Mouse (Mus musculus): ENCODE measurements at regions not wholly inside any gene's neighbourhood (a gene's known extent, or its start where the extent isn't known, plus 50 kb on each side); places are given as distances from the start of the nearest gene placed in this dataset.

DNA sequence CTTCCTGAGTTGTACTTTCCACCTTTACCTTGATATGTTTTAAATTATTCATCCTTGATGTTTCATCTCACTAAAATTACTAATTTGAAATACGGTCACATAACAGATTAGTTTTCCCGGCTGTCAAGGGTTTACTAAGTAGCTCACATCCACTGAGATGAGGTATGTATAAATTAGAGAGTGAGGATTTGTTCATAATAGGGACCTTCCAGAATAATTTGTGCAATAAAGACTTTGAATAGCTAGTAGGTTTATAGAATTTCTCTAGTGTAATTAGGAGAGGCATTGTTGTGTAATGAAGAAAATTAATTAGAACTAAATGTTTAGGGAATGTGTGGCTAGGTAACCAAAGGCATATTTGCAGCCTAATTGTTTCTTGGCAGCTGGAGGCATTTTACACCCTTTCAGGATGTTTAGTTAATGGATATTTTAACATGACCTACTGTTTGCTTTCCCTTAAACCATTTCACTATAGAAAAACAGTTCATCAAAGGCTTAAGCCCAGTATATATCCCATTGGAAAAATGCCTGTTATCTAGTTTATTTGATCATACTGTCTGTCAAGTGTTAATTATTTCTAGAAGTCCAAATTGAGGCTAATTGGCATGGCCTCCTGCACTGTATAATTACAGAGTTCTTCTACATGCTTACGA, 70.8 kb downstream of the Mat2b start:
- DNase-seq, result no peak

DNA sequence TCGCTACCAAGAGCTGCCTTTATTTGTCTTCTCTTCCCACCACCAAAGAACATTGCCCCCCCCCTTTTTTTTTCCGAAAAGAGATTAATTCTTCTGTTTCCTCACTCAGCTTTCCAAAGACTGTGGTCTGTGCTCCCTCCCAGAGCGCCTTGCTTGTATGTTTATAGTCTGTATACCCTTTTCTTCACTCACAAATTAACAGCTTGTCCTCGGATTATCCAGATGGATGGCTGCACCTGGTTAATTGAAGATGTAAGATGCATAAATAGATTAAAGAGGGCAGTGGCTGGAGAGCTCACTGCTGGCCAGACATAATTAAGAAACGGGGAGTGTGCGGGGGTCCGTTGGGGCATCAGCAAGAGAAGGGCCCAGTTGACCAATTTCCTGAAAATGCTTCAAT, 75.0 kb downstream of the Mat2b start:
- no peak for DNase-seq

DNA sequence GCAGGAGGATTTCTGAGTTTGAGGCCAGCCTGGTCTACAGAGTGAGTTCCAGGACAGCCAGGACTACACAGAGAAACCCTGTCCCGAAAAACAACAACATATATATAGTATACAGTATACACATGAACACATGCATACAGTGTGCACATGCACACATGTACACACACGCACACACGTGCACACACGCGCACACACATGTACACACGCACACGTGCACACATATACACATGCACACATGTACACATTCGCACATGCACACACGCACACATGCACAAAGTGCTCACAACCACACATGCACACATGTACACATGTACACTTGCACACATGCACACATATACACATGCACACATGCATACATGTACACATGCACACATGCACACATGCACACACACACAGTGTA, 92.0 kb downstream of the Mat2b start:
- no peak for DNase-seq

DNA sequence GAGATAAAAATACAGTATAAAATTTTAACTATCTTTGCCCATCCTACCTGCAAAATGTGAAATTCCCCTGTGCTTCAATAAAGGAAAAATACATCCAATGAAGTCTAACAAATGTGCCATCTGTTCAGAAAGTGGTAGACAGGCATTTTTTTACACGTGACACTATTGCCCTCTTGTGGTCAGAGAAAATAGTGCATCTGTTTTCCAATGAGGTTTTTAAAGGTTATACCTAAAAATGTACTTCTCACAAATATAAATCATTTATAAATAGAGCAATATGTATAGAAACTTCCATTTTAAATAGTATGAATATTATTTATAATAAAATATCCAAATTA, 93.5 kb downstream of the Mat2b start:
- no peak for DNase-seq

DNA sequence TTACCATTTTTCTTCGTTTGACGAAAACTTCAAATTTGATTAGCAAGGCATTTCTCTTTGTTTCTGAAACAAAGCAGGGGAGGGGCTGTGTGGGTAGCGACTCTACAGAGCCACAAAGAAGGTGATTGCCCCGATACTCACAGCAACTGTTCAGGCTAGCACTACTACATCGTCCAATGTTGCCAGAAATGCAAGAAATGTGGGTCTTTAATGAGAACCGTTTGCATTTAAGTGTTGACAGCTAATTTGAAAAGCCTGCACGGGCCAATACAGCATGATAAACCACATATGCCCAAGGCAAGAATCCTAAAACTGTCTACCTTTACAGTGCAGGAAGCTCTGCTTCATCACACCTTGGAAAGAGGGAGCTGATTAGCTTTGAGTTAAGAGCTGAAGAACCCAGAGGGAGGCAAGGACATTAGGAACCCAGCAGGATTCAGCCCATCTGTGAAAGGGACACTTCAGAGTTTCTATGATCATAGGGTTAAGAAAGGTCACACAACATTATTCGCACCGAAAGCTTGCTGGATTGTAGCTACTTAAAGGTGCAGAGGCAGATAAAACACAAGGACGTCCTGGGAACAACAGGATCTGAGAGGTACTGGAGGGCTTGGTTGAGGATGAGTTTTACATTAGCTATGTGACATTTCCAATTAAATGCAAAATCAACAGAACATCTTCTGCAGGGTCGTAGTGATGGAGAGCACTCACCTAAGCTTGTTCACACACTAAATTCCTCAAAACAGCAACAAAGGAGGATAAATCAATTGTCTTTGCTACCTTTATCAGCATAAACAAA, 94.0 kb downstream of the Mat2b start:
- no peak for DNase-seq

DNA sequence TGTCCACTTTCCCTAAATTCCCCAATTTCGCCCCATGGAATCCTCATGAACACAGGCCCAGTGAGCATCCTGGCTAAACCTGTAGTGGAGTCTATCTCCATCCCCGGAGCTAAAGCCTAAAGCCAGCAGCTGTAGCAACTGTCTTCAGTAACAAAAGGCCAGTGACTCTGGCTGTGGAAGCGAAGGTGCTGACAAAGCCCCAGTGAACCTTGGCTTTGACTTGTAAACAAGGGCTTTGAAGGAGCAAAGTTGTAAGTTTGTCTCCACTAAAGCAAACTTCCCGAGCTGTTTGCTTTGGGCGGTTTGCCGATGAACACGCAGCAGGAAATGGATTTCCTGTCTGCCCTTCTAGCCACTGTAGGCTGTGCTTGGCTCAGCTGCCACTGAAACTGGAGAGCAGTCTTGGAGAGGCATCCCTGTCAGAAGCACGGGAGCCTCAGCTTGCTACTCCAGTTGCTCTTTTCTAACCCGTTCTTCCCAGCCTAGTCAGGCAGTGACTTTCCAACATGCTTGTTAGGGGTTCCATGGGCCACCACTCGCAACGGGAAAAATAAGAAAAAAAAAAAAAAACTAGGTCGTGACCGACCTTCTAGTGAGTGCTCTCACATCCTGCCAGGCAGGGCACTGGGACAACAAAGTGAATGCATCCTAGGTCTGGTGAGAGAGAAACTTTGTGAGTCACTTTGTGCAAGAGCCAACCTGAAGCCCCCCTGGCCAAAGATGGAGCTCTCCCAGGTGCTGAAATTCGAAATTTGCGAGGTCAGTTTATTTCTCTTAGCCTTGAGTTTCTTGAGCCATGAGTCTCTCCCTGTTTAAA, 94.8 kb downstream of the Mat2b start:
- peak; percentile 26 for DNase-seq

DNA sequence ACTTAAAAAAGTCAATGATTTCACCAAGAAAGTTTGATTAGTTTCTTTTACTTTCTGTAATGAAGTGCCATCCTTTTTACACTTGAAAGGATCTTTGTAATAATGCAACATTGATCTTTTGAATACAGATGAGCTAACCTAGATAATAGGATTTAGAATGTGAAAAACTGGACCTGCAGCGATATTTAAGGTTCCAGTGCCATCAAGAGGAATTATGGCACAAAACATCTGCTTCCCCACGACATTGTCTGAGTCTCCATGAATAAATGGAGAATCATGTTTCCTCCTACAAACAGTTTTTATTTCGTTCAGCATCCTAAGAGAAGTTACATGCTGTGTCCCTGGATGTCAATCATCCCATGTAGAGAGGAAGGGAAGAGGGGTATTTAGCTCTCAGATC, 98.7 kb downstream of the Mat2b start:
- DNase-seq, result no peak

DNA sequence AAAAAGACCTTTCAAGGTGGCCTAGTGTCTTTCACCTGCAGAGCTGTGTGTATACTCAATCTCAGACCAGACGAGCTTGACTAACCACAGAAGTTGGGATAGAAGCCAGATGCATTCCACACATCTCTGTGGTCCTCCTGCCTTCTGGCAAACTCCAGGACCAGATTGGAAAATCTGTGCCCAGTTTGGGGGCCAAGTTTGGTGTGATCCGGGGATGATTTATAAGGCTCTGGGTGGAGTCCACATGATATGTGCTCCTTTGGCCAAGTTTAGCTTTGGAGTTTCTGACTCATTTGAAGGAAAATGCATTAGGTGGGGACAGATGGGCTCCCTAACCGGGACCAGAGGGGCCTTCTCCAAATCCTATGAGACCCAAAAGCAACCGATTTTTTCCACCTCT, 102.9 kb downstream of the Mat2b start:
- DNase-seq, result no peak

DNA sequence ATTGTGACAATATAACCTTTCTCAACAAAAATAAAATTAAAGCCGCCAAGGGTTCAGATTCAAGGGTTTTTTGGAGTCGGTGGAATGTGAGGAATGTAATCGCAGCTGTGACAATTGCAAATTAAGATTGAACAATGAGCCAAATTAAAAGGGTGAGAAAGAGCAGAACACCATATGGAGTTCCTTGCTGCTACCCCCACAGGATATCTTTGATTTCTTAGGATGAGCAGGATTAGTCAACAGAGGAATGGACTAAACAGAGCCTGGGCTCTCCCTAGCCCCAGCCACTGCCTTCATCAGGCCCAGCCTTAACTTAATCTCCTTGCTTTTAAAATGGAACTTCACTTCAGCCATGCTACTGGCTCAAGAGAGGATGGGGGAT, 121.3 kb downstream of the Mat2b start:
- no peak for DNase-seq

DNA sequence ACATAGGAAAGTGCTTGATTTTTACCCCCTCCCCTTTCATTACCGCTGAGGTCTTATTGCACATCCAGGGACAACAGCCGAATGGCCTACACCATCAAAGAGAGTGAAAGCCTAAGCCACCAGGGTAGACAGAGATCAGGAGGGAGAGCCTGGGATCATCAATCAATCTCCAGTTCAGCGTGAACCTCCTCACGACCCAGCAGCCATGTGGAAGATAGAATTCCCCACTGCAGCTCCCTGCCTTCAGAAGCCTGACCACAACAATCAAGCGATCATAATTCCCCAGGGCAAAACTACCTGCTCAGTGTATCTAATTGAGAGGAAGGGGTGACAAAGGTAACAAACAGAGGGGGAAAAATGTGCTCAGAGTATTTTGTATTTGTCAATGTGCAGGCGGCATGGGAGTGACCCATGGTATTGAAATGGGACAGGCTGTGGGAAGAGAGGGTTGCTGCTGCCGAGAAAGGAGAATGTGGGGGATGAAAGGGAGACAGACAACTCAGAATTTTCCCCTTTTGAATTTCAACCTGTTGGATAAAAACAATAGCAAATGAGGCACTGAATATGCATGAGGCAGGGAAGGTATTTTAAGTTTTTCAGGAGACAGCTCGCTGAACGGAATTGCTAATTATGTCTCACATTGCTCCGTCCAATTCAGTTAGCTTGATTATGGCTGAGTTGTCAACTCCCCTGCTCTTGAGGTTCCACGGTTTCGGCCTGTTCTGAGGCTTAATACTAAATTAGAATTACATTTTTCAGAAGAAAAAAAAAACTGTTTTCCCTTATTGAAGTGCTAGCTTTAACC, 121.8 kb downstream of the Mat2b start:
- DNase-seq, result no peak

DNA sequence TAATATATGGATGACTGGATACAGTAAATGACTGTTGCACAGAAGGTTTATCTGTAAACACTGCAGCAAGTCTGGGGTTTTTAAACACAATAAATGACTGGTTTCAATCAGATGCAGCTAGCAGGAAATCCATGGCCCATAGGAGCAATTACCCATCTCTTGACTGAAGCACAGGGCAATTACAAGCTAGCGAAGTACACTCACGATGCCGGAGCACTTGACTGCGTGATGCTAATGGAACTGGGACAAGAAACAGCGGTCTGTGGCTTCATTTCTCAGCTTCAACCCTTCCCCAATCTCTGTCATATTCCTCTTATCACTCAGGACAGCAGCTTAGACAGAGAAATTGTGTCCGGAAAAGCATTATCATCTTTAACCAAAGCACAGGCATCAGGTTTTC, 132.1 kb downstream of the Mat2b start:
- DNase-seq, result no peak

DNA sequence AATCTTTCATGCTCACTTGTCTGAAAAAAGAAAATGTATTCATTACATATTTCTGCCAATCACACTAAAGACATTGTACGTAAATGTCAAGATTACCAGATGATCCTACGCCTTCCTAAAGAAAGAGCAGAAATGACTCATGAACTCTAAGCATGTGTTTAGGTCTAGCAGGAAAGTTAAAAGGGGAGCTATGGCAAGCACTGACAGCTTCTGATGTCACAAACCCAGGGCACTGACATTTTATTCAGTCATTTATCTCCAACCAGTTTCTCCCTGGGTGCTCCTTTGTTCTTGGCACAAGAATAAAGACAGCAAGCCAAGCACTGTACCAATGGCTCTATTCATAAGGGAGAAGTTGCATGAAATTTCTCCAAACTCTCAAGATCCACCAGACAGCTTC, 133.0 kb downstream of the Mat2b start:
- no peak for DNase-seq

DNA sequence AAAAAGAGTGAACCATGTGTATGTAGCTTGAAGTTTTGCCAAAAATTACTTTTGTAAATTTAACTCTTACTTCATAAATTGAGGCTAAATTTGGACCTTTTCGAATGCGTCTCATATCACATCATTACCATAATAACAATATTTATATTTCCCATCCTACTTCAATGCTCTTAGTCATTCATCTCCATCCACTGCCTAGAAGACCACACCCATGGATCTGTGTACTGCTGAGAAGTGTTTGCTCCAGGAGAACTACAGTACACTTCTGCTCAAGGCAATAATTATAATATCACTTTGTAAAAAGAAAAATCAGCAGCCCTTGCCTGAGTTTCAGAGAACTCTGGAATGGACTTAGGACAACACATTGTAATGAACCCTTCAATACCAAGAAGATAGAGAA, 133.6 kb downstream of the Mat2b start:
- no peak for DNase-seq

DNA sequence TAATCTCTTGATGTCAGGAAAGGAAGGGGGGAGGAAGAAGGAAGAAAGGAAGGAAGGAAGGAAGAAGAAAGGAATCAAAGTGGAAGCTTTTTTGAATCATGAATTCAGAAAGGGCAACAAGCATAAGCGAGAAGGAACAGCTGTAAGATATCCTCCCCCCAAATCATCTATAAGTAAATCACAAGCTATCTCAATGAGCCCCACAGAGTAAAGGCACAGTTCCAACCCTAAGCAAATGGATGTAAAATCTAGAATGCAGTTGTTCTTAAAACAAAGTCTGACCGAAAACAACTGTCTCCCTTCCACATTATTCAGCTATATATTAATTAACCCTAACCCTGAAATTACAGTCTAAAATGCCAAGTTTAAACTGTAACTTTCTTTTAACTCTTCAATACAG, 136.5 kb downstream of the Mat2b start:
- DNase-seq, result no peak

DNA sequence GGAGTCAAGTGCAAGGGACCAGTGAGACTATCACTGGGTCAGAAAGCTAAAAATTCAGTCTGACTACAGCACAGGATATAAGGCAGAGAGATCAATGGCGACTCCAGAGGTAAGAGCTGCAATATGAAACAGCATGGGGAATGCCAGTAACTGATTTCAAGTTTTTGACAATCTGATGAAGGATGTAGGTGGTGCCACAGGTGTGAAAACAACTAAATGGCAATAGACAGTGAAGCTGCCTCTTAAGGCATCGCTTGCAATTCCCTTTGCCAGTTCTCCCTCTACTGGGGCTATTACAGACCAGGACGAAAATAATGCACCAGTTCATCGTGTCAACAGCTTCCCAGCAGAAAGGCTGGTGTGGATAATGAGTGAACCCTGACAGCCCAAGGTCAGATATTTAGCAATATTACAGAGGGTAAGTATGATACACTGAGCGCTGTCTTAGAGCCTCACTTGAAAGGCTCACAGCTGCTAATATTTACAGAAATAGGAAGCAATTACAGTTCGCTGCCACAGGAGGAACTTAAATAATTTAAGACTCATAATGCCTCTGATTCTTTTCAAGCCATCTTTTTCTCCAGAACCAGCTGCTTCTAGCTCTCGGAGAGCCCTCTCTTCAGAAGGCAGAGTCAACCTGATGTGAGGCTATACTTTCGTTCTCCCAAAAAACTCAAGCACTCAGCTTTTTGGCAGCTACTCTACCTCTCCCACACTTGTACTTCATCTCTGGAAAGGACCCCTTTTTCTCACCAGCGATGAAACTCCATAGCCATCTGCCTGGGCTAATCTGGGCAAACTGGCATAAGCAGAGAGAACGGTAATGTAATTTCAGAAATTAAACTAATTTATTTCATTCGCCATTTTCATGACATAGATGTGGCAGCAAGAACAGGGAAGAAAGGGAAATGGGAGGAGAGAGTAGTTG, 139.9 kb downstream of the Mat2b start:
- no peak for DNase-seq

DNA sequence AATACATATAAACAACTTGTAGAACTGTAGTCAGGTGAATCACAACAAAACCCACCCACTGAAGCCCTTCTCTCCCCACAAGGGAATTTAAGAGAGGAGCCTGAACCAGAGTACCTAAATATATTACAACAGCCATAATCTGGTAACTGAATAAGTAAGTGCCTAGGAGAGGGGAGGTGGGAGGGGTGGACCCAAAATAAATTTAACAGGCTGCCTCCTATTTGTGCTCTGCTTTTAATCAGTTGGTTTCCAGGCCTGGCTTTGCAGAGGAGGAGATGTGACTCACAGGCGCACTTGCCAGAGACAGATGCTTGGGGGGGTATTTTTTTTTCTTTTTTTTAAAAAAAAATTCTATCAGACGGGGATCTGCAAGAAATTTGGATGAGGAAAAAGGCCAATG, 142.9 kb downstream of the Mat2b start:
- DNase-seq, result no peak

DNA sequence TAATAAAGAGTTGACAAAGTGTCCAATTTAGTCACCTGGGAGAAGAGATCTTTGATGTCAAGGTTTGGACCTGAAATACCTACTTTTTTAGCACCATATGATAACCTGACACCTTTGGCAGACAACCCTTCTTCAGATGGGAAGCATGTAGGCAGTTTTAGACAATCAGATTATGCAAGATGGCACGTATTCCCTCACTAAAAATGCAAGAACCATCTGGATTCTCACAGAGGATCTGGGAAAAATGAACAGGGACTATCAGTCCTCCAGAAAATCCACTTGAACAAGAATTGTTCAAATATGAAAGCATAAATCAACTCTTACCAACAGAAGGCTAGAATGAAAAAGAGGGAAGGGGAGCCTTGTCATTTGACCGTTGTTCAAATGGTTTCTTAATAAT, 148.4 kb downstream of the Mat2b start:
- DNase-seq, result no peak

DNA sequence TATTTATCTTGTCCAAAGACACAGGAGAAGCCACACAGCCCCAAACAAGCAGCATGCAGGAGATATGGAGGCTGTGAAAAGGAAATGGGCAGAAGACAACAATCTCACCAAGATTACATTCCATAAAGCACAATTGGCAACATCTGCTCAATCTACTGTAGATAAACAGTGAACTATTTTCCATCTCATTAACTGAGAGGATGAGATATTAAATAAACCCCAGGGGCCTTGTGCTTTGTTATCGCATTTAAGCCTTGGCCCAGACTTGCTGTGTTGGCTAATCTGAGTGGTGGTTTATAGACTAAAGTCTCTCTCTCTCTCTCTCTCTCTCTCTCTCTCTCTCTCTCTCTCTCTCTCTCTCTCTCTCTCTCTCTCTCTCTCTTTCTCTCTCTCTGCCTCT, 149.5 kb downstream of the Mat2b start:
- no peak for DNase-seq

DNA sequence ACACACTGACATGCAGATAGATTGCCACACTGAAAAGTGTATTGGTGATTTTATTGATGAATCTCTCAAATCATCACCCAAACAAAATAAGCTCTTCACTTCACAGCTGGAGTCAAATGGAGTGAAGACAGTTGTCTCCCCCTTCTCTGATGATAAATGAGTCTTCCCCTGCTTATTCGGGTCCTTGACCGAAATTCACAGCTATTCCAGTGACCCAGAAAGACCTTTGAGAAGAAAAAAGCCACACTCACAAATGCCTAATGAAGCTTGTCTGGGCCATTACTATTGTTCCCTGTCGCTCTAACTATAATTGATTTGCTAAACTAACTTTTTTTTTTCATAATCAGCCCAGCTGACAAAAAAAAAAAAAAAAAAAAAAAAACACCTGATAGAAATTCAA, 154.8 kb downstream of the Mat2b start:
- no peak for DNase-seq

DNA sequence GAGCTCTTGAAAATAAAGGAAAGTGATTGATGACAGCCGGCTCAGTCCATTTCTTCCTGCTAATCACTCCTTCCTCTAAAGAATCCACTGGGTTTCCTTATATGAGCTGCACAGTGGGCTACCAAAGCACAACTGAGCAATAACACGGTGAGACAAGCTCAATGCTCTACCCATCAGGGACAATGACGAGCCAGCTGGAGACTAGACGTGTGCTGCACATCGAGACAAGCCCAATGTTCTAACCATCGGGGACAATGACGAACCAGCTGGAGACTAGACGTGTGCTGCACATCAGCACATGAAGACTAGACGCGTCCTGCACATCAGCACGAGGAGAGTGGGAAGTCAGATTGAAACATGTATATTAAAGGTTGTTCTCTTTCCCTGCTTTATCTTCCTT, 155.2 kb downstream of the Mat2b start:
- no peak for DNase-seq

DNA sequence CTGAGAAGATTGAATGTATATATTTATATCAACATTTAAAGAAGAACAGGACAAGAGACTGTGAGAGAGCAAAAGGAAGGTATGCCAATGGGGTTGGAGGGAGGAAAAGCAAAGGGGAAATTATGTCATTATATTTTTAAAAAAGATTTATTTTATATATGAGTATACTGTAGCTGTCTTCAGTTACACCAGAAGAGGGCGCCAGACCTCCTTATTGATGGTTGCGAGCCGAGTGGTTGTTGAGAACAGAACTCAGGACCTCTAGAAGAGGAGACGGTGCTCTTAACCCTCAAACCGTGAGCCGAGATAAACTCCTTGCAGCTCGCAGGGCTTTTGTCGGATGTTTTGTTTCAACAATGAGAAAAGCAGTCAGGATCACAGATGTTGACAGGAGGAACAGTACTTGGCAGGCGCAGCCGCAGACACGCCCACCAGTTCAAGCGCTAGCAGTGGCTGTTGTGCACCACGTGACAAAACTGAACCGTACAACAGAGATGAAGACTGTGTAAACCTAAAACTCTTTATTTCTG, 158.7 kb downstream of the Mat2b start:
- DNase-seq, result no peak

Data from gastrocnemius, postnatal 10 days (tissue).